Mouse (Mus musculus) G1E (cell line): Measurements from ENCODE around the gene Fbxl21. TPM values are rescaled to one million over a fixed set of nuclear protein-coding genes. Genes with fewer than 3 reads are reported as not detected.

Experiments used
- ATAC-seq: 2 replicates; pipeline ENCODE4 v1.8.0; 2016; ENCODE audit warnings: mild to moderate bottlenecking; ENCODE audit not compliant: insufficient number of reproducible peaks, poor library complexity, low FRiP score, severe bottlenecking; ENCODE audit errors: extremely low read depth
- DNase-seq: peaks from one replicate; pipeline ENCODE4 v3.0.0; 2012; ENCODE audit warnings: low spot score
- H3K27me3 ChIP-seq: 2 replicates; pipeline ENCODE4 v1.6.1; 2012; ENCODE audit warnings: mild to moderate bottlenecking, low read length, inconsistent platforms; ENCODE audit not compliant: insufficient read depth
- H3K36me3 ChIP-seq: replicated peaks from 2 replicates; pipeline ENCODE3; 2012; ENCODE audit warnings: mild to moderate bottlenecking, inconsistent platforms
- H3K4me1 ChIP-seq: 2 replicates; pipeline ENCODE4 v1.6.1; 2012; ENCODE audit warnings: low read depth, low read length, inconsistent platforms, mixed read lengths; ENCODE audit not compliant: insufficient read depth
- H3K4me3 ChIP-seq: 2 replicates; pipeline ENCODE4 v1.5.1; 2012; ENCODE audit warnings: low read depth, mild to moderate bottlenecking, inconsistent platforms, low read length, moderate library complexity, mixed read lengths
- H3K9me3 ChIP-seq: replicated peaks from 2 replicates; pipeline ENCODE4 v1.6.1; 2012; ENCODE audit warnings: inconsistent platforms
- CTCF ChIP-seq: IDR thresholded peaks from 2 replicates; pipeline ENCODE4 v1.5.1; 2012; ENCODE audit warnings: low read depth, low read length, inconsistent platforms, mixed read lengths
- GATA1 ChIP-seq: IDR thresholded peaks from 2 replicates; pipeline ENCODE4 v1.6.1; 2012; ENCODE audit warnings: borderline replicate concordance, low read length, inconsistent platforms, mixed read lengths
- GATA2 ChIP-seq: IDR thresholded peaks from 2 replicates; pipeline ENCODE4 v1.6.1; 2012; ENCODE audit warnings: low read depth, low read length, inconsistent platforms, borderline replicate concordance
- POLR2AphosphoS5 ChIP-seq: IDR thresholded peaks from 2 replicates; pipeline ENCODE4 v1.6.1; 2012; ENCODE audit warnings: low read depth, low read length, inconsistent platforms; ENCODE audit not compliant: insufficient replicate concordance
- TAL1 ChIP-seq: conservative IDR thresholded peaks from 2 replicates; pipeline ENCODE4 v1.6.1; 2012; ENCODE audit warnings: low read depth, low read length, inconsistent platforms, mixed read lengths
- polyA plus RNA-seq: library from polyadenylated mRNA; stranded (reverse); fragments of >175 nt; gene quantifications from 2 replicates; pipeline ENCODE4 v1.2.3, GENCODE M21; 2012
- total RNA-seq, 2 experiments: library from RNA; stranded (forward) in 1 of 2; stranded (reverse) in 1 of 2; fragments of 200-1000 nt in 1 of 2; fragments of >200 nt in 1 of 2; fragmentation: Nextera tagmentation in 1 of 2; gene quantifications; 2 replicates each; pipeline ENCODE4 v1.2.3; 2014 to 2017

Fbxl21 gene
- total and polyA plus RNA-seq, 3 experiments, result 0.27 TPM; not detected in 2

- H3K36me3 ChIP-seq, result no peaks in the 10 kb centered on the region
- peaks cover 76% of the 10 kb centered on the region for H3K9me3 ChIP-seq
- TF ChIP-seq CTCF, result no peak
- DNase-seq, result no peak
- no peak for ATAC-seq
- H3K4me1 ChIP-seq, result no peaks in the 10 kb centered on the region
- no peaks in the 10 kb centered on the region for H3K27me3 ChIP-seq
- no peak overlapping the region for H3K4me3 ChIP-seq
Observed at GRCm38 (mm10) chr13:56555957-56556356, 33.7 kb downstream of the Fbxl21 start.

GRCm38 (mm10) chr13:56556701-56557100 lies 34.4 kb downstream of the Fbxl21 start:
- H3K27me3 ChIP-seq, result no peaks in the 10 kb centered on the region
- ATAC-seq, result no peak
- no peaks in the 10 kb centered on the region for H3K4me1 ChIP-seq
- H3K36me3 ChIP-seq, result no peaks in the 10 kb centered on the region
- TF ChIP-seq CTCF (no peak), GATA2 (no peak), GATA1 (no peak), POLR2AphosphoS5 (no peak), TAL1 (no peak)
- no peak for DNase-seq
- peaks cover 77% of the 10 kb centered on the region for H3K9me3 ChIP-seq
- no peak overlapping the region for H3K4me3 ChIP-seq

- Histone ChIP-seq H3K4me3 (no peak overlapping the region), H3K4me1 (no peaks in the 10 kb centered on the region), H3K27me3 (no peaks in the 10 kb centered on the region), H3K9me3 (peaks cover 79% of the 10 kb centered on the region), H3K36me3 (no peaks in the 10 kb centered on the region)
- no peak for DNase-seq
- TF ChIP-seq POLR2AphosphoS5, result no peak
- no peak for TF ChIP-seq TAL1
- TF ChIP-seq CTCF, result no peak
- no peak for TF ChIP-seq GATA2
- no peak for TF ChIP-seq GATA1
- no peak for ATAC-seq
Observed at GRCm38 (mm10) chr13:56558811-56559210, 36.5 kb downstream of the Fbxl21 start.

GRCm38 (mm10) chr13:56559841-56560370 lies 37.6 kb downstream of the Fbxl21 start:
- H3K27me3 ChIP-seq, result no peaks in the 10 kb centered on the region
- DNase-seq (no peak), ATAC-seq (no peak)
- H3K9me3 ChIP-seq, result peaks cover 77% of the 10 kb centered on the region
- TF ChIP-seq POLR2AphosphoS5 (no peak), CTCF (no peak), TAL1 (no peak), GATA1 (no peak), GATA2 (no peak)
- H3K36me3 ChIP-seq, result no peaks in the 10 kb centered on the region
- H3K4me1 ChIP-seq, result no peaks in the 10 kb centered on the region
- H3K4me3 ChIP-seq, result no peak overlapping the region

GRCm38 (mm10) chr13:56561129-56561528 lies 38.9 kb downstream of the Fbxl21 start:
- ATAC-seq (no peak), DNase-seq (no peak)
- H3K9me3 ChIP-seq, result peaks cover 76% of the 10 kb centered on the region
- no peak overlapping the region for H3K4me3 ChIP-seq
- no peaks in the 10 kb centered on the region for H3K4me1 ChIP-seq
- TF ChIP-seq GATA2, result no peak
- TF ChIP-seq POLR2AphosphoS5, result no peak
- TF ChIP-seq CTCF, result no peak
- TF ChIP-seq TAL1, result no peak
- TF ChIP-seq GATA1, result no peak
- no peaks in the 10 kb centered on the region for H3K36me3 ChIP-seq
- no peaks in the 10 kb centered on the region for H3K27me3 ChIP-seq

GRCm38 (mm10) chr13:56563075-56563474 lies 40.8 kb downstream of the Fbxl21 start:
- Histone ChIP-seq H3K9me3 (peaks cover 79% of the 10 kb centered on the region), H3K4me1 (no peaks in the 10 kb centered on the region), H3K27me3 (no peaks in the 10 kb centered on the region), H3K4me3 (no peak overlapping the region), H3K36me3 (no peaks in the 10 kb centered on the region)
- no peak for TF ChIP-seq GATA1
- TF ChIP-seq TAL1, result no peak
- TF ChIP-seq POLR2AphosphoS5, result no peak
- no peak for TF ChIP-seq GATA2
- no peak for TF ChIP-seq CTCF
- ATAC-seq, result no peak
- no peak for DNase-seq

- no peak for DNase-seq
- Histone ChIP-seq H3K9me3 (peaks cover 76% of the 10 kb centered on the region), H3K36me3 (no peaks in the 10 kb centered on the region), H3K4me1 (no peaks in the 10 kb centered on the region), H3K27me3 (no peaks in the 10 kb centered on the region), H3K4me3 (no peak overlapping the region)
- TF ChIP-seq POLR2AphosphoS5 (no peak), GATA2 (no peak), CTCF (no peak), TAL1 (no peak), GATA1 (no peak)
- no peak for ATAC-seq
Observed at GRCm38 (mm10) chr13:56566336-56566735, 44.1 kb downstream of the Fbxl21 start.
